Mouse (Mus musculus) midbrain, embryonic 14.5 days (tissue): ENCODE measurements around the gene Thumpd3. TPM values are rescaled to one million over a fixed set of nuclear protein-coding genes. Genes with fewer than 3 reads are reported as not detected.

Experiments used
- ATAC-seq: fragments of 200-750 bp; cut with Nextera tagmentation; 2 replicates; pipeline ENCODE4 v1.8.0; 2017; ENCODE audit warnings: moderate number of reproducible peaks, moderate library complexity; ENCODE audit not compliant: low FRiP score, low TSS enrichment
- DNase-seq: peaks from one replicate; pipeline ENCODE4 v3.0.0-alpha.2; 2015
- H3K27ac ChIP-seq: fragments of 300-500 bp; sonication (generic); replicated peaks from 2 replicates; pipeline ENCODE4 v1.5.1; 2014; ENCODE audit warnings: mild to moderate bottlenecking, low read depth, low read length, moderate library complexity
- H3K27me3 ChIP-seq: fragments of 300-500 bp; sonication (generic); 2 replicates; pipeline ENCODE4 v1.6.1; 2014; ENCODE audit warnings: low read length, control low read depth, mixed read lengths; ENCODE audit not compliant: control insufficient read depth, insufficient read depth
- H3K36me3 ChIP-seq: fragments of 300-500 bp; sonication (generic); 2 replicates; pipeline ENCODE4 v1.6.1; 2014; ENCODE audit warnings: low read length, control low read depth; ENCODE audit not compliant: control insufficient read depth, insufficient read depth
- H3K4me1 ChIP-seq: fragments of 300-500 bp; sonication (generic); 2 replicates; pipeline ENCODE4 v1.6.1; 2014; ENCODE audit warnings: mild to moderate bottlenecking, antibody characterized with exemption, low read length, control low read depth; ENCODE audit not compliant: control insufficient read depth, insufficient read depth
- H3K4me2 ChIP-seq: fragments of 300-500 bp; sonication (generic); 2 replicates; pipeline ENCODE4 v1.6.1; 2014; ENCODE audit warnings: mild to moderate bottlenecking, low read length, moderate library complexity
- H3K4me3 ChIP-seq: fragments of 300-500 bp; sonication (generic); replicated peaks from 2 replicates; pipeline ENCODE4 v1.5.1; 2014; ENCODE audit warnings: low read depth, low read length
- H3K9ac ChIP-seq: fragments of 300-500 bp; sonication (generic); replicated peaks from 2 replicates; pipeline ENCODE4 v1.6.1; 2014; ENCODE audit warnings: mild to moderate bottlenecking, low read length, moderate library complexity
- H3K9me3 ChIP-seq: fragments of 300-500 bp; sonication (generic); 2 replicates; pipeline ENCODE4 v1.6.1; 2016; ENCODE audit warnings: low read length, control low read depth, mixed read lengths; ENCODE audit not compliant: control insufficient read depth
- WGBS: fragments of 180-500 bp; shearing (Covaris S2); extraction: QIAGEN DNeasy Blood & Tissue Kit; methylation state at CpG from one replicate; pipeline ENCODE4 v1.1.7; 2014; 5-methylcytosine and 5-hydroxymethylcytosine counted together
- polyA plus RNA-seq: library from polyadenylated mRNA; unstranded; fragments of >200 nt; fragmentation: Nextera tagmentation; extraction: Ambion mirVana; gene quantifications from 2 replicates; pipeline ENCODE4 v1.2.1, GENCODE M21; 2014

Gene Thumpd3
- polyA plus RNA-seq, 1 experiment from 2014 or later = 48.3 TPM

GRCm38 (mm10) chr6:113082229-113082628 is 36.2 kb downstream of the Thumpd3 start:
- Histone ChIP-seq H3K9me3 (no peaks in the 10 kb centered on the region), H3K4me3 (no peak overlapping the region), H3K9ac (peak overlapping the region; percentile 40; the same call in 1 of the 2 replicates), H3K4me1 (peaks cover 42% of the 10 kb centered on the region), H3K27me3 (no peaks in the 10 kb centered on the region), H3K36me3 (no peaks in the 10 kb centered on the region), H3K27ac (peak overlapping the region; percentile 78), H3K4me2 (peak overlapping the region; percentile 48)
- 10% methylated on average over 6 of the region's 6 CpGs for WGBS
- DNase-seq (peak; percentile 67), ATAC-seq (no peak)

- Histone ChIP-seq H3K27ac (no peak overlapping the region), H3K9me3 (no peaks in the 10 kb centered on the region), H3K9ac (no peak overlapping the region), H3K4me2 (no peak overlapping the region), H3K4me3 (no peak overlapping the region), H3K4me1 (peaks cover 27% of the 10 kb centered on the region), H3K36me3 (no peaks in the 10 kb centered on the region), H3K27me3 (no peaks in the 10 kb centered on the region)
- no peak for ATAC-seq
- WGBS = 71% methylated on average over 4 of the region's 4 CpGs
- no peak for DNase-seq
Observed at GRCm38 (mm10) chr6:113084590-113084989, 38.6 kb downstream of the Thumpd3 start.

GRCm38 (mm10) chr6:113093206-113093605 is 47.2 kb downstream of the Thumpd3 start:
- WGBS = 91% methylated on average over 3 of the region's 3 CpGs

GRCm38 (mm10) chr6:113095547-113095946 is 49.5 kb downstream of the Thumpd3 start:
- Histone ChIP-seq H3K36me3 (no peaks in the 10 kb centered on the region), H3K4me1 (no peaks in the 10 kb centered on the region), H3K9me3 (no peaks in the 10 kb centered on the region), H3K4me3 (no peak overlapping the region), H3K27ac (no peak overlapping the region), H3K9ac (no peak overlapping the region), H3K4me2 (no peak overlapping the region), H3K27me3 (no peaks in the 10 kb centered on the region)
- WGBS = 83% methylated on average over 1 of the region's 1 CpGs
- no peak for DNase-seq
- no peak for ATAC-seq

More at GRCm38 (mm10) chr6:113093206-113093605, 47.2 kb downstream of the Thumpd3 start:
- Histone ChIP-seq H3K4me3 (no peak overlapping the region), H3K9ac (no peak overlapping the region), H3K9me3 (no peaks in the 10 kb centered on the region), H3K27me3 (no peaks in the 10 kb centered on the region), H3K27ac (no peak overlapping the region), H3K4me1 (no peaks in the 10 kb centered on the region), H3K36me3 (no peaks in the 10 kb centered on the region), H3K4me2 (no peak overlapping the region)
- DNase-seq (no peak), ATAC-seq (no peak)

- ATAC-seq = no peak
- H3K9me3 ChIP-seq = no peaks in the 10 kb centered on the region
- no peaks in the 10 kb centered on the region for H3K4me1 ChIP-seq
- H3K9ac ChIP-seq = no peak overlapping the region
- no peaks in the 10 kb centered on the region for H3K27me3 ChIP-seq
- H3K27ac ChIP-seq = no peak overlapping the region
- no peak for DNase-seq
- H3K4me3 ChIP-seq = no peak overlapping the region
- WGBS = 89% methylated on average over 5 of the region's 5 CpGs
- no peaks in the 10 kb centered on the region for H3K36me3 ChIP-seq
- H3K4me2 ChIP-seq = no peak overlapping the region
Observed at GRCm38 (mm10) chr6:113097662-113098061, 51.6 kb downstream of the Thumpd3 start.

- Histone ChIP-seq H3K4me1 (no peaks in the 10 kb centered on the region), H3K9ac (0 out of 2 replicates have a peak overlapping the region, but pooled peaks have one; percentile 12), H3K4me3 (no peak overlapping the region), H3K27me3 (no peaks in the 10 kb centered on the region), H3K4me2 (peak overlapping the region; percentile 13; the same call in 1 of the 2 replicates), H3K36me3 (no peaks in the 10 kb centered on the region), H3K27ac (peak overlapping the region; percentile 66), H3K9me3 (no peaks in the 10 kb centered on the region)
- 35% methylated on average over 5 of the region's 5 CpGs for WGBS
- ATAC-seq = no peak; the same call in 1 of the 2 replicates
- peak; percentile 82 for DNase-seq
Observed at GRCm38 (mm10) chr6:113099640-113100289, 53.7 kb downstream of the Thumpd3 start.

GRCm38 (mm10) chr6:113102541-113102940 is 56.5 kb downstream of the Thumpd3 start:
- Histone ChIP-seq H3K27me3 (no peaks in the 10 kb centered on the region), H3K36me3 (peaks cover 3% of the 10 kb centered on the region; the same call in 1 of the 2 replicates), H3K9ac (no peak overlapping the region), H3K27ac (no peak overlapping the region), H3K4me2 (no peak overlapping the region), H3K4me3 (no peak overlapping the region), H3K4me1 (no peaks in the 10 kb centered on the region), H3K9me3 (no peaks in the 10 kb centered on the region)
- DNase-seq (no peak), ATAC-seq (no peak)
- WGBS = 88% methylated on average over 4 of the region's 4 CpGs

- no peaks in the 10 kb centered on the region for H3K27me3 ChIP-seq
- no peak overlapping the region for H3K9ac ChIP-seq
- no peaks in the 10 kb centered on the region for H3K4me1 ChIP-seq
- DNase-seq (peak; percentile 58), ATAC-seq (no peak)
- peaks cover 7% of the 10 kb centered on the region; the same call in 1 of the 2 replicates for H3K36me3 ChIP-seq
- no peaks in the 10 kb centered on the region for H3K9me3 ChIP-seq
- no peak overlapping the region for H3K27ac ChIP-seq
- H3K4me2 ChIP-seq = no peak overlapping the region
- no peak overlapping the region for H3K4me3 ChIP-seq
Observed at GRCm38 (mm10) chr6:113103765-113104164, 57.7 kb downstream of the Thumpd3 start.

- H3K4me1 ChIP-seq = no peaks in the 10 kb centered on the region
- WGBS = 80% methylated on average over 3 of the region's 3 CpGs
Observed at GRCm38 (mm10) chr6:113109378-113109777, 63.4 kb downstream of the Thumpd3 start.

More at GRCm38 (mm10) chr6:113109378-113109777, 63.4 kb downstream of the Thumpd3 start:
- H3K27ac ChIP-seq = no peak overlapping the region
- no peak overlapping the region for H3K4me2 ChIP-seq
- H3K36me3 ChIP-seq = peaks cover 55% of the 10 kb centered on the region
- no peaks in the 10 kb centered on the region for H3K27me3 ChIP-seq
- no peaks in the 10 kb centered on the region for H3K9me3 ChIP-seq
- ATAC-seq = no peak
- no peak overlapping the region for H3K4me3 ChIP-seq
- no peak overlapping the region for H3K9ac ChIP-seq
- no peak for DNase-seq
